Mouse (Mus musculus): ENCODE data around the gene Dlgap4.

GRCm38 (mm10) chr2:156801045-156801444, 187.5 kb downstream of the Dlgap4 start:
- no peak for TF ChIP-seq CTCF (IDR thresholded peaks at IDR 0.05)
- no peak for TF ChIP-seq POLR2A (IDR thresholded peaks at IDR 0.05; ENCODE audit: insufficient read depth, low read depth, low read length)
- no peak for TF ChIP-seq EP300 (IDR thresholded peaks at IDR 0.05; ENCODE audit: insufficient read depth, low read depth, low read length)
